Mouse (Mus musculus) midbrain, embryonic 12.5 days (tissue): ENCODE measurements around the gene Ifna6. TPM values are rescaled to one million over a fixed set of nuclear protein-coding genes. Genes with fewer than 3 reads are reported as not detected.

Source experiments
- ATAC-seq: fragments of 200-750 bp; cut with Nextera tagmentation; 2 replicates; pipeline ENCODE4 v1.8.0; 2017; ENCODE audit warnings: low read depth, moderate TSS enrichment, moderate library complexity; ENCODE audit not compliant: low FRiP score
- H3K27ac ChIP-seq: fragments of 300-500 bp; sonication (generic); replicated peaks from 2 replicates; pipeline ENCODE4 v1.5.1; 2016; ENCODE audit warnings: mild to moderate bottlenecking
- H3K27me3 ChIP-seq: fragments of 300-500 bp; sonication (generic); 2 replicates; pipeline ENCODE4 v1.6.1; 2016; ENCODE audit warnings: mild to moderate bottlenecking
- H3K36me3 ChIP-seq: fragments of 300-500 bp; sonication (generic); 2 replicates; pipeline ENCODE4 v1.6.1; 2016
- H3K4me1 ChIP-seq: fragments of 300-500 bp; sonication (generic); 2 replicates; pipeline ENCODE4 v1.6.1; 2016
- H3K4me2 ChIP-seq: fragments of 300-500 bp; sonication (generic); replicated peaks from 2 replicates; pipeline ENCODE4 v1.6.1; 2016; ENCODE audit warnings: mild to moderate bottlenecking, moderate library complexity
- H3K4me3 ChIP-seq: fragments of 300-500 bp; sonication (generic); 2 replicates; pipeline ENCODE4 v1.5.1; 2016; ENCODE audit warnings: mild to moderate bottlenecking
- H3K9ac ChIP-seq: fragments of 300-500 bp; sonication (generic); replicated peaks from 2 replicates; pipeline ENCODE4 v1.6.1; 2016; ENCODE audit warnings: mild to moderate bottlenecking, moderate library complexity
- H3K9me3 ChIP-seq: fragments of 300-500 bp; sonication (generic); 2 replicates; pipeline ENCODE4 v1.6.1; 2016; ENCODE audit warnings: mild to moderate bottlenecking
- WGBS: fragments of 180-500 bp; shearing (Covaris S2); methylation state at CpG from one replicate; pipeline ENCODE4 v1.1.7; 2016; 5-methylcytosine and 5-hydroxymethylcytosine counted together
- polyA plus RNA-seq: library from polyadenylated mRNA; unstranded; fragments of >200 nt; fragmentation: Nextera tagmentation; extraction: Ambion mirVana; gene quantifications from 2 replicates; pipeline ENCODE4 v1.2.1, GENCODE M21; 2016

Gene Ifna6
- polyA plus RNA-seq, 1 experiment from 2014 or later, result not detected

GRCm38 (mm10) chr4:88851026-88851763 is 24.0 kb downstream of the Ifna6 start:
- no peak overlapping the region for H3K27ac ChIP-seq
- no peak overlapping the region for H3K4me3 ChIP-seq
- 30% methylated on average over 4 of the region's 4 CpGs for WGBS
- no peaks in the 10 kb centered on the region for H3K36me3 ChIP-seq
- no peak overlapping the region for H3K9ac ChIP-seq
- no peak overlapping the region for H3K4me2 ChIP-seq
- H3K4me1 ChIP-seq, result peaks cover 8% of the 10 kb centered on the region; the same call in 1 of the 2 replicates
- no peaks in the 10 kb centered on the region for H3K9me3 ChIP-seq
- H3K27me3 ChIP-seq, result no peaks in the 10 kb centered on the region
- ATAC-seq, result peak; percentile 54

GRCm38 (mm10) chr4:88859214-88859613 is 32.0 kb downstream of the Ifna6 start:
- Histone ChIP-seq H3K36me3 (no peaks in the 10 kb centered on the region), H3K27ac (no peak overlapping the region), H3K4me2 (no peak overlapping the region), H3K4me1 (peaks cover 5% of the 10 kb centered on the region), H3K9me3 (no peaks in the 10 kb centered on the region), H3K27me3 (peaks cover 15% of the 10 kb centered on the region; the same call in 1 of the 2 replicates), H3K9ac (no peak overlapping the region), H3K4me3 (no peak overlapping the region)
- ATAC-seq, result no peak

DNA sequence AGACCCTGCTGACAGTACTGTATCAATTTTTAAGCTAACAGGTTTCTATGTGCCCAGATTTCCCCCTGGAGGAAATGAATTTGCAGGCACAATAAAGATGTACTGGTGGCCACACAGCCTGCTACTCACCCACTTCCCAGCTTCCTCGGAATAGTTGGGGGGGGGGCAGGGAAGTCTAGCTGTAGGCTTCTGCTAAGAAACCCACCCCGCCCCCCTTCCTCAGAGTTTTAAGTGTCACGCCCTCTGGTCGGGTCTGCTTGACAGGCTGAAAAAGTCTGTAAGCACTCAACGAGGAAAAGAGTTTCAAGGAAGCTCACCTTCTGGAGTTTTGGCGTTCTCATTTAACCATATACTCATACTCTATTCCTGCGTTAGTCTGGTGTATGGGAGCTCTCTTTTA is 36.1 kb downstream of the Ifna6 start:
- Histone ChIP-seq H3K4me2 (no peak overlapping the region), H3K9me3 (no peaks in the 10 kb centered on the region), H3K27ac (no peak overlapping the region), H3K36me3 (no peaks in the 10 kb centered on the region), H3K4me3 (no peak overlapping the region), H3K4me1 (peaks cover 9% of the 10 kb centered on the region), H3K9ac (no peak overlapping the region), H3K27me3 (peaks cover 35% of the 10 kb centered on the region)
- WGBS, result 5% methylated on average over 7 of the region's 7 CpGs
- peak; percentile 38; the same call in 1 of the 2 replicates for ATAC-seq

DNA sequence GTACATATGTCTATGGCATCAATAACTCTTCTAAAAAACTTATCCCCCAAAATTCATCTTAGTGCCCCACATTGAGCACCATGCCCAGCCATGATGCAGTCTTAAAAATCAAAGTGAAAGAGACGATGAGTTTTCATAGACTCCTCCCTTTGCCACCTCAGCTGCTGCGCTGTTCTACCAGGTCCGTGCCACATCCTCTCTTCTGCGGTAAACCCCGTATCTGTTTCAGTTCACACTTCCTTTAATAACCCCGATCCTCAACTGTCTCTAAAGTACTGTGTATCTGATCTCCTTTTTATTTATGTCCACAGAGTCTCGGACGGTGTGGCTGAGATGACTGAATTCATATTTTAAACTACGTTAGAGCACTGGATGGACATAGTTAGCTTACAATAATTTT is 37.4 kb downstream of the Ifna6 start:
- no peaks in the 10 kb centered on the region for H3K9me3 ChIP-seq
- no peak for ATAC-seq
- H3K9ac ChIP-seq, result no peak overlapping the region
- no peak overlapping the region for H3K4me3 ChIP-seq
- H3K27ac ChIP-seq, result no peak overlapping the region
- peaks cover 11% of the 10 kb centered on the region for H3K4me1 ChIP-seq
- WGBS, result 70% methylated on average over 9 of the region's 9 CpGs
- peaks cover 39% of the 10 kb centered on the region for H3K27me3 ChIP-seq
- H3K36me3 ChIP-seq, result no peaks in the 10 kb centered on the region
- H3K4me2 ChIP-seq, result no peak overlapping the region

GRCm38 (mm10) chr4:88865011-88865569 is 37.9 kb downstream of the Ifna6 start:
- no peak for ATAC-seq
- Histone ChIP-seq H3K9ac (no peak overlapping the region), H3K27ac (no peak overlapping the region), H3K27me3 (peaks cover 39% of the 10 kb centered on the region), H3K36me3 (no peaks in the 10 kb centered on the region), H3K4me2 (no peak overlapping the region), H3K4me1 (peaks cover 11% of the 10 kb centered on the region), H3K4me3 (no peak overlapping the region), H3K9me3 (no peaks in the 10 kb centered on the region)
- 45% methylated on average over 6 of the region's 6 CpGs for WGBS

- Histone ChIP-seq H3K4me2 (peak overlapping the region; percentile 95), H3K9me3 (no peaks in the 10 kb centered on the region), H3K27ac (no peak overlapping the region), H3K27me3 (peaks cover 32% of the 10 kb centered on the region), H3K4me3 (peak overlapping the region; percentile 54), H3K9ac (no peak overlapping the region), H3K4me1 (peaks cover 11% of the 10 kb centered on the region), H3K36me3 (no peaks in the 10 kb centered on the region)
- WGBS, result 2% methylated on average over 7 of the region's 8 CpGs
- ATAC-seq, result peak; percentile 45
Measured at GRCm38 (mm10) chr4:88867366-88867925, 40.2 kb downstream of the Ifna6 start.

- peak overlapping the region; percentile 59 for H3K9ac ChIP-seq
- H3K9me3 ChIP-seq, result no peaks in the 10 kb centered on the region
- H3K4me1 ChIP-seq, result peaks cover 9% of the 10 kb centered on the region
- H3K4me2 ChIP-seq, result peak overlapping the region; percentile 95
- ATAC-seq, result peak; percentile 74
- 9% methylated on average over 27 of the region's 31 CpGs for WGBS
- no peaks in the 10 kb centered on the region for H3K36me3 ChIP-seq
- no peak overlapping the region for H3K27ac ChIP-seq
- H3K27me3 ChIP-seq, result peaks cover 25% of the 10 kb centered on the region
- H3K4me3 ChIP-seq, result peak overlapping the region; percentile 54
Measured at GRCm38 (mm10) chr4:88867926-88868911, 41.0 kb downstream of the Ifna6 start.

GRCm38 (mm10) chr4:88872691-88873090 is 45.5 kb downstream of the Ifna6 start:
- peaks cover 5% of the 10 kb centered on the region for H3K27me3 ChIP-seq
- ATAC-seq, result no peak
- H3K4me3 ChIP-seq, result no peak overlapping the region
- H3K36me3 ChIP-seq, result no peaks in the 10 kb centered on the region
- H3K9ac ChIP-seq, result no peak overlapping the region
- no peak overlapping the region for H3K27ac ChIP-seq
- no peak overlapping the region for H3K4me2 ChIP-seq
- 0% methylated on average over 2 of the region's 2 CpGs for WGBS
- peaks cover 6% of the 10 kb centered on the region; the same call in 1 of the 2 replicates for H3K4me1 ChIP-seq
- no peaks in the 10 kb centered on the region for H3K9me3 ChIP-seq

DNA sequence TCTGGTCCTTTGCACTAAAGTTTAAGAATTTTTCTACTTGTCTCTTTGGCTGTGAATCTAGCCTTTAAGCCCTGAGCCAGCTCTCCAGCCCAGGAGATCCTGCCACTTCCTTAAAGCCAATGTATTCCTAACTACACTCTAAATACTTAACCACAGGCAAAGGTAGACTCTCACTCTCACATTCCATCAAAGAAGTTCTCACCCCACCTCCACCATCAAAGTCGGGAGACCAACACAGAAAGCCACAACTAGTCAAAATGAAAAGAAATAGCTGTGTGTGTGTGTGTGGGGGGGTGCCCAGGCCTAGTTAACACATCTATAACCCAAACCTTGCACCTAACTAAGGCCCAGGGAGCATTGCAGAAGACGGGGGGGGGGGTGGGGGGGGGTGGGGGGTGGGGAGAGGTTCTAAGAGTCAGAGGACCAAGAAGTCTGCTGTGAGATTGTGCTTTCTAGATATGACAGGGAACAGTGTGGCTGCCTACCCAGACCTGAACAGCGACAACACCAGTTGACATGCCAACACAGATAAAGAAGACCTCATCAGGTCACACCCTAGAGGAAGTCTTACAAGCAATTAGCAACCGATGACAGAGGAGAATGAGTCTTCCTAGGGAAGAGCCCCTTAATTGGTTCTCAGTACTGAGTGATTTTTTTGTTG is 48.3 kb downstream of the Ifna6 start:
- WGBS, result 73% methylated on average over 4 of the region's 4 CpGs
- no peak for ATAC-seq
- Histone ChIP-seq H3K9ac (no peak overlapping the region), H3K27ac (no peak overlapping the region), H3K4me2 (no peak overlapping the region), H3K27me3 (no peaks in the 10 kb centered on the region), H3K9me3 (no peaks in the 10 kb centered on the region), H3K36me3 (no peaks in the 10 kb centered on the region), H3K4me3 (no peak overlapping the region), H3K4me1 (no peaks in the 10 kb centered on the region)

- H3K9me3 ChIP-seq, result no peaks in the 10 kb centered on the region
- H3K4me2 ChIP-seq, result no peak overlapping the region
- no peaks in the 10 kb centered on the region for H3K27me3 ChIP-seq
- H3K9ac ChIP-seq, result no peak overlapping the region
- H3K4me3 ChIP-seq, result no peak overlapping the region
- H3K27ac ChIP-seq, result no peak overlapping the region
- WGBS, result 86% methylated on average over 4 of the region's 4 CpGs
- no peak for ATAC-seq
- no peaks in the 10 kb centered on the region for H3K36me3 ChIP-seq
- no peaks in the 10 kb centered on the region for H3K4me1 ChIP-seq
Measured at GRCm38 (mm10) chr4:88876520-88876919, 49.3 kb downstream of the Ifna6 start.
